Mouse (Mus musculus) kidney, embryonic 16.5 days (tissue): ENCODE results near the gene A930033H14Rik. TPM values are rescaled to one million over a fixed set of nuclear protein-coding genes. Genes with fewer than 3 reads are reported as not detected.

Experiments used
- ATAC-seq: fragments of 200-750 bp; cut with Nextera tagmentation; 2 replicates; pipeline ENCODE4 v1.8.0; 2017; ENCODE audit warnings: moderate TSS enrichment; ENCODE audit not compliant: low FRiP score, low TSS enrichment
- H3K27ac ChIP-seq: fragments of 300-500 bp; sonication (generic); 2 replicates; pipeline ENCODE4 v1.5.1; 2014; ENCODE audit warnings: low read length
- H3K27me3 ChIP-seq: fragments of 300-500 bp; sonication (generic); 2 replicates; pipeline ENCODE4 v1.6.1; 2014; ENCODE audit warnings: low read length, control low read depth, mixed read lengths; ENCODE audit not compliant: insufficient read depth
- H3K36me3 ChIP-seq: fragments of 300-500 bp; sonication (generic); 2 replicates; pipeline ENCODE4 v1.6.1; 2014; ENCODE audit warnings: low read length, control low read depth, mixed read lengths; ENCODE audit not compliant: insufficient read depth
- H3K4me1 ChIP-seq: fragments of 300-500 bp; sonication (generic); 2 replicates; pipeline ENCODE4 v1.6.1; 2014; ENCODE audit warnings: low read length, control low read depth, mixed read lengths; ENCODE audit not compliant: insufficient read depth
- H3K4me2 ChIP-seq: fragments of 300-500 bp; sonication (generic); replicated peaks from 2 replicates; pipeline ENCODE4 v1.6.1; 2014; ENCODE audit warnings: low read depth, low read length
- H3K4me3 ChIP-seq: fragments of 300-500 bp; sonication (generic); 2 replicates; pipeline ENCODE4 v1.5.1; 2014; ENCODE audit warnings: mild to moderate bottlenecking, low read length
- H3K9ac ChIP-seq: fragments of 300-500 bp; sonication (generic); replicated peaks from 2 replicates; pipeline ENCODE4 v1.6.1; 2014; ENCODE audit warnings: low read length
- H3K9me3 ChIP-seq: fragments of 300-500 bp; sonication (generic); 2 replicates; pipeline ENCODE4 v1.6.1; 2016; ENCODE audit warnings: low read length, control low read depth
- WGBS: fragments of 180-500 bp; shearing (Covaris S2); extraction: QIAGEN DNeasy Blood & Tissue Kit; methylation state at CpG from one replicate; pipeline ENCODE4 v1.1.7; 2014; 5-methylcytosine and 5-hydroxymethylcytosine counted together
- polyA plus RNA-seq: library from polyadenylated mRNA; unstranded; fragments of >200 nt; fragmentation: Nextera tagmentation; extraction: Ambion mirVana; gene quantifications from 2 replicates; pipeline ENCODE4 v1.2.1, GENCODE M21; 2015

A930033H14Rik gene
- polyA plus RNA-seq, 1 experiment from 2014 or later = 2.3 TPM

DNA sequence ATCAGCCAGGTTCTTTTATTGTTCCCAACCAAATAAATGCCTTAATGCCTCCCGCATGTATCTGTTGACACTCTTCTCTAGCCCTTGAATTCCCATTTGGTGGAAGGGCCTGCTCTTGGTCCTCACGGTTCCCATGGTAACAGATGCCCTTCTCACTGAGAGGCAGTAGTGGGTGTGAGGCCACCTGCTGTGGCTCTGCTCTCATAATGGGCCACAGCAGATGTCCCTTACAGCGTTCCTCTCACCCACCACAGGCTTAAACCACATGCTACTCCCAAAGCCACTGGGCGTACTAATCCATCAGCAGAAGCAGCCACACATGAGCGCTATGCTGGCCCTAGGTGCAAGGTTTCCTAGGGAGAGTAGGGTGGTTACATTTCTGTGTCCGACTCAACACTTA lies 25.4 kb upstream of the A930033H14Rik start:
- H3K4me1 ChIP-seq = no peaks in the 10 kb centered on the region
- no peak overlapping the region for H3K27ac ChIP-seq
- H3K9ac ChIP-seq = no peak overlapping the region
- H3K36me3 ChIP-seq = 0 out of 2 replicates have a peak, but pooled peaks cover 9% of the 10 kb centered on the region
- no peak overlapping the region for H3K4me3 ChIP-seq
- H3K27me3 ChIP-seq = no peaks in the 10 kb centered on the region
- 73% methylated on average over 6 of the region's 6 CpGs for WGBS
- no peak overlapping the region for H3K4me2 ChIP-seq
- ATAC-seq = no peak
- peaks cover 4% of the 10 kb centered on the region for H3K9me3 ChIP-seq

DNA sequence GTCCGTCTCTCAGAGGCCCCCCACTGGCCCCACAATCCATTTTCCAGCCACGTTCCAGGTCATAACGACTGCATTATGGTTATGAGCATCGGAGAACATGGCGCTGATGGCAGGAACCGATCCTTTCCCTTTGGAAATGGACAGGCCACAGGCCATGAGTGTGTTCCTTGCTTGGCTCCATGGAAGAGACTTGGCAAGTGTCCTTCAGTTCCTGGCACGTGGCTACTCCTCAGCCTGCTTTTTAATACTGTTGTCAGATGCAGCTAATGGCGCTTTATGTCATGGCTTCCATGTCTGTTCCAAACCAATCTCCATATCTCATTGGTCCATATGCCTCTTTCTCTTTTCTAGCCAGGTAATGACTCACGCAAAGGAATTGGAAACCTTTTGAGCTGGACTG lies 24.9 kb upstream of the A930033H14Rik start:
- Histone ChIP-seq H3K4me3 (no peak overlapping the region), H3K9me3 (peaks cover 4% of the 10 kb centered on the region), H3K27ac (no peak overlapping the region), H3K9ac (no peak overlapping the region), H3K36me3 (0 out of 2 replicates have a peak, but pooled peaks cover 9% of the 10 kb centered on the region), H3K27me3 (no peaks in the 10 kb centered on the region), H3K4me1 (no peaks in the 10 kb centered on the region), H3K4me2 (no peak overlapping the region)
- WGBS = 90% methylated on average over 9 of the region's 9 CpGs
- ATAC-seq = no peak

DNA sequence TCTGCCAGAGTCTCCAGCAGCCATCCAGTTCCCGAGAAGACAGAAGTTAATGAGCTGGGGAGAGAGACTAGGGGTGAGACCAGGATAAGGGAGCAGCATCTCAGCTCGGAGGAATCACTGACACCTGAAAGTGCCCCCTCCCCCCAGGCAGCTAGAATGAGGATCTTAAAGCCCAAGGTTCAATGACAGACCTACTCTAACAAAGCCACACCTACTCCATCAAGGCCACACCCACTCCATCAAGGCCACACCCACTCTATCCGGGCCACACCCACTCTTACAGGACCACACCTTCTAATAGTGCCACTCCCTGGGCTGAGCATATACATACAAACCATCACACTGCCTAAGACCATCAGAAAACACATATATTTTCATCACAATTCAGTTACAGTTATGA lies 24.3 kb upstream of the A930033H14Rik start:
- Histone ChIP-seq H3K9me3 (peaks cover 4% of the 10 kb centered on the region), H3K36me3 (0 out of 2 replicates have a peak, but pooled peaks cover 9% of the 10 kb centered on the region), H3K4me3 (no peak overlapping the region), H3K27ac (no peak overlapping the region), H3K27me3 (no peaks in the 10 kb centered on the region), H3K4me2 (no peak overlapping the region), H3K9ac (no peak overlapping the region), H3K4me1 (no peaks in the 10 kb centered on the region)
- no peak; the same call in 1 of the 2 replicates for ATAC-seq
- 66% methylated on average over 3 of the region's 3 CpGs for whole genome bisulfite sequencing

DNA sequence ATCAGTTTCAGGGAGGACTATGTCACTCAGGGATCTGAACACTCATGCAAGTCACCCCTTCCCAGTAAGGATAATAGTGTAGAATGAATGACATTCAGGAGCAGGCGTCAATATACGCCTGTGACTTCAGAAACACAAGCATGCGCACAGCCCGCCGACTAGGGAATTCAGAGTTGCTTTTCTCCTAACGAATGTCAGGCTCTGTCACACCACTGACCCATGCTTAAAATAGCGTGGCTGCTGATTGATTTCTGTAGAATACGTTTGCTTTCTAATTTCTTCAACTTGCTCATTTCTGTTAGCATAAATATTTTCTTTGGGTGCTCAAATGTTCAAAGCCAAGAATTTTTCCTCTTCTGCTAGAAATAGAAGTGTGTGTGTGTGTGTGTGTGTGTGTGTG lies 13.1 kb upstream of the A930033H14Rik start:
- Histone ChIP-seq H3K9ac (no peak overlapping the region), H3K4me3 (no peak overlapping the region), H3K4me1 (no peaks in the 10 kb centered on the region), H3K36me3 (no peaks in the 10 kb centered on the region), H3K27me3 (no peaks in the 10 kb centered on the region), H3K27ac (no peak overlapping the region), H3K4me2 (no peak overlapping the region), H3K9me3 (no peaks in the 10 kb centered on the region)
- ATAC-seq = no peak
- 51% methylated on average over 8 of the region's 8 CpGs for WGBS

DNA sequence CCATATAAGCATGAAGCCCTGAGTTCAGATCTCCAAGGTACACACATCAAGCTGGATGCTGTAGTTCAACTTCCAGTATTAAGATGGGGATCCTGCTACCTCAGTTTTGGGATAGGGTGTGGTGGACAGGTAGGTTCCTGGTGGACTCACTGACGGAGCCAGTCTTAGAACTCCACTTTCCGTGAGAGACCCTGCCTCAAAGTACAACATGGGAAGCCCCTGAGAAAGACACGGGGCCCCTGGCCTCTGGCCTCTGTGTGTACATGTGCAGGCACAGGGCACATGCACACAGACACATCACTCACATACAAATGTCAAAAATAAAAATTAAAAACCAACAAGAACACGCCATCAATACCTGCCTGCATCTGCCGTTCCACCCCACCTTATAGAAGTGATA lies 12.6 kb upstream of the A930033H14Rik start:
- H3K9me3 ChIP-seq = no peaks in the 10 kb centered on the region
- ATAC-seq = no peak
- H3K27ac ChIP-seq = no peak overlapping the region
- no peak overlapping the region for H3K4me2 ChIP-seq
- WGBS = 89% methylated on average over 5 of the region's 5 CpGs
- H3K4me1 ChIP-seq = no peaks in the 10 kb centered on the region
- no peak overlapping the region for H3K4me3 ChIP-seq
- H3K36me3 ChIP-seq = no peaks in the 10 kb centered on the region
- H3K9ac ChIP-seq = no peak overlapping the region
- no peaks in the 10 kb centered on the region for H3K27me3 ChIP-seq

DNA sequence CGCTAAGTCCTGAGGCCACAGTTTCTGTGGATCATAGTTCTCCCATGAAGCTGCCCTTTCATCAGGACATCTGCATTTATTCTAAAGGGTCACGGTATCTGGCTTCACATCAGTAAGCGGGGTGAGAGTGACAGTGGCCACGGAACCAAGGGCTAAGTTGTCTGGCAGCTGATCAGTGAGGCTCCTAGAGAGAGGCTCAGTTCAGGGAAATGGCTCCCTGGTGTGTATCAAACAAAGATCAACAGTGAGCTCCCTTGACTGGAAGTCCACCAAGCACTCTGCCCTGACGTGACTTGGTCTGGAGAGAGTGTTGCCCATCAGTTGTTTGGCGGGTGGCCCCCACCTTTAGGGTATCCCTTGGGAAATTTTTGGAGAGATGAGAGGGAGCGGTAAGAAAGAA lies 11.4 kb upstream of the A930033H14Rik start:
- Histone ChIP-seq H3K27me3 (no peaks in the 10 kb centered on the region), H3K4me1 (no peaks in the 10 kb centered on the region), H3K36me3 (no peaks in the 10 kb centered on the region), H3K4me2 (no peak overlapping the region), H3K4me3 (no peak overlapping the region), H3K9me3 (no peaks in the 10 kb centered on the region), H3K27ac (no peak overlapping the region), H3K9ac (no peak overlapping the region)
- ATAC-seq = no peak
- 80% methylated on average over 7 of the region's 7 CpGs for WGBS

DNA sequence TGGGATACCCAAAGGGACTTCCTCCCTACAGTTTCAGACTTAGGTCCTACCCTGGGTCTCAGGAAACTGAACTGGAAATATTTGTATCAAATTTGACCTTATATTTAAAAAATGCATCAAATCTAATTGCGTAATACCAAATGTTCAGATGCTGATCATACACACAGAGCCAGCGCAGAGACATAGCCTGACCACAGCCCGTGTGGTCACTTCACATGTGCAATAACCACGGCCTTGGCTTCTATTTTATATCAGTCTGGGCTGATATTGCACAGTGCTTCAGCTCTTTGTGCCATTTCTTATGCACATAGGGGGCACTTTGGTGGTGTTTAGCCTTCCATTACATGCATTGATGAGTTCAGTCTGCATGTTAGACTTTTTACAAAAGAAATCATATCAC lies 10.3 kb upstream of the A930033H14Rik start:
- no peak for ATAC-seq
- 95% methylated on average over 4 of the region's 4 CpGs for WGBS
- Histone ChIP-seq H3K9ac (no peak overlapping the region), H3K27me3 (no peaks in the 10 kb centered on the region), H3K4me2 (no peak overlapping the region), H3K9me3 (no peaks in the 10 kb centered on the region), H3K27ac (no peak overlapping the region), H3K36me3 (no peaks in the 10 kb centered on the region), H3K4me1 (no peaks in the 10 kb centered on the region), H3K4me3 (no peak overlapping the region)

DNA sequence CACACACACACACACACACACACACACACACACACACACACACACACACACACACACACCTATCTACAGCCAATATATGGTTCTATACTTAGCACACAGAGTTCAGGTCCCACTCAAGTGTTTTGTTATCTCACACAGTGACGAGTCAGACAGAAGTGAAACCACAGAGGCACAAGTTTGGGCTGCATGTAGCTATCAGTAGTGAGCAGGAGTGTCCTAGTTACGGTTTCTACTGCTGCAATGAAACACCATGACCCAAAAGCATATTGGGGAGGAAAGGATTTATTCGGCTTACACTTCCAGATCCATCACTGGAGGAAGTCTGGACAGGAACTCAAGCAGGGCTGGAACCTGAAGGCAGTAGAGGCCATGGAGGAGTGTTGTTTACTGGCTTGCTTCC lies 9.1 kb upstream of the A930033H14Rik start:
- Histone ChIP-seq H3K9me3 (no peaks in the 10 kb centered on the region; the same call in 1 of the 2 replicates), H3K27ac (no peak overlapping the region), H3K9ac (no peak overlapping the region), H3K4me1 (no peaks in the 10 kb centered on the region), H3K4me2 (no peak overlapping the region), H3K36me3 (peaks cover 3% of the 10 kb centered on the region; the same call in 1 of the 2 replicates), H3K27me3 (no peaks in the 10 kb centered on the region), H3K4me3 (no peak overlapping the region)
- ATAC-seq = no peak
- WGBS = 90% methylated on average over 3 of the region's 3 CpGs

DNA sequence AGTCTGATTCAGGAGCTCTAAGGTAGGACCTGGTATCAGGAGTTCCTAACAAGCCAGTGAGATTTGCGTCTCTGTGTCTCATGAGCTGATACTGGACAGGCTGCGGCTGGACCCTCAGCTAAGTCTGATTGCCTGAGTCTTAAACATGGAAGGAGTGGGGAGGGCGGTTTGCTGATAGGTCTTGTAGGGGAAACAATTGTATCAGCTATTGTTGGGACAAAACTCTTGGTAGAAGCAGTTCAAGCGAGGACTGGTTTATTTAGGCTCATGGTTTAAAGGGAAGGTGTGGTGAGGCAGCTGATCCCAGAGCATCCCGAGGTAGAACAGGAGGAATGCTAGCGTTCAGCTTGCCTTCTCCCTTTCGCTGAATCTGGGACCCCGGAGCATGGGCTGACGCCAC lies 8.2 kb upstream of the A930033H14Rik start:
- ATAC-seq = no peak
- H3K4me2 ChIP-seq = no peak overlapping the region
- H3K9me3 ChIP-seq = no peaks in the 10 kb centered on the region; the same call in 1 of the 2 replicates
- no peaks in the 10 kb centered on the region for H3K4me1 ChIP-seq
- no peaks in the 10 kb centered on the region for H3K27me3 ChIP-seq
- 96% methylated on average over 9 of the region's 9 CpGs for WGBS
- no peak overlapping the region for H3K4me3 ChIP-seq
- no peak overlapping the region for H3K27ac ChIP-seq
- no peak overlapping the region for H3K9ac ChIP-seq
- H3K36me3 ChIP-seq = peaks cover 8% of the 10 kb centered on the region; the same call in 1 of the 2 replicates

DNA sequence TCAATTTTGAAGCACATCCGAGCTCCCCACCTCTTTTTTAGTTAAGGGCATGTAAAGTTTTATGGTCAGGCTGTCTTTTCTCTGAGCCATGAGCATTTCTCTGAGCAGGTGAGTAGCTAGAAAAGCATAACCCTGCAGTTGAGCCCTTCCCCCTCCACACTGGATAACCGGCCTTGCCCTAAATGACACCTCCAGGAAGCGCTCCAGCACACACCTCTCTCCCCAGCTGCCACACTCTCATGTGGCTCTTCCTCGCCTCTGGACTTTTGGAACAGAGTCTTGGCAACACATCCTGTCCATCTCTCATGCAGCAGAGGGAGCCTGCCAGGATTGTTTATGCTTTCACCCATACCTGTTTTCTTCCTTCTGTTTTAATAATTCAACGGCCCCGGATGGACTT lies 7.4 kb upstream of the A930033H14Rik start:
- Histone ChIP-seq H3K27me3 (no peaks in the 10 kb centered on the region), H3K9ac (no peak overlapping the region), H3K4me2 (no peak overlapping the region), H3K9me3 (no peaks in the 10 kb centered on the region; the same call in 1 of the 2 replicates), H3K4me1 (no peaks in the 10 kb centered on the region), H3K36me3 (peaks cover 10% of the 10 kb centered on the region; the same call in 1 of the 2 replicates), H3K27ac (no peak overlapping the region), H3K4me3 (no peak overlapping the region)
- no peak for ATAC-seq
- WGBS = 74% methylated on average over 6 of the region's 6 CpGs
